Comparison of ENCODE assay signal across 27 mouse cellular contexts in the genomic region with DNA sequence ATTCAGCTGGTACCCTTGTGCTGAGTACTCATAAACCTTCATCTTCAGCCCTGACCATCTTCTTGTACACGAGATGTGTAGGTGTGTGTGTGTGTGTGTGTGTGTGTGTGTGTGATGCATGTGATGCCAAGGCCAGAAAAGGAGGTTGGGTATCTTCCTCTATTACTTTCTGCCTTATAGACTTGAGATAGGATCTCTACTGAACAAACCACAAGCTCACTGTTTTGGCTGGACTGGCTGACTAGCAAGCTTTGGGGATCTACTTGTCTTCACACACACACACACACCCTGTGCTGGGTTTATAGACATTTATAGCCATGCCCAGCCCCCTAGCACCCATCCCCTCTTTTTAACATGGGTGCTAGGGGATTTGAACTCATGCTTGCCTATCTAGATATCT.
DNase-seq lines count a peak whose midpoint lies in the region; ATAC-seq and TF ChIP-seq lines count a peak whose summit lies in the region.
"Had no signal": no experiment of that assay in that cellular context is flagged by ENCODE, and none has a peak within 500 bp of the region (broad histone marks: within the 10 kb centered on the region; RNA-seq: fewer than 3 reads in every experiment).

No protein-coding gene starts in this region.

- H3K27me3 ChIP-seq in midbrain, embryonic 10.5 days (ENCODE audit: low read depth, poor library complexity, severe bottlenecking): no peaks in the 10 kb centered on the region
- no peaks in the 10 kb centered on the region for H3K27me3 ChIP-seq in midbrain, embryonic 14.5 days (ENCODE audit: control insufficient read depth, insufficient read depth, low read length)
- no peaks in the 10 kb centered on the region for H3K27me3 ChIP-seq in MEL (ENCODE audit: control insufficient read depth in 1 of 2, insufficient read depth in 2 of 2, low read length in 2 of 2)
- no peaks in the 10 kb centered on the region for H3K27me3 ChIP-seq in myocyte (ENCODE audit: control insufficient read depth, insufficient read depth, insufficient read length)
- H3K27me3 ChIP-seq in hindbrain, postnatal 0 days (ENCODE audit: insufficient read depth, low read length): no peaks in the 10 kb centered on the region
- H3K27me3 ChIP-seq: embryonic facial prominence, embryonic 13.5 days; forebrain, embryonic 15.5 days; hindbrain, embryonic 12.5 days; hindbrain, embryonic 15.5 days had no signal

- no peak overlapping the region for H3K4me3 ChIP-seq in midbrain, embryonic 10.5 days
- H3K4me3 ChIP-seq in midbrain, embryonic 14.5 days (replicated peaks; ENCODE audit: low read depth, low read length): no peak overlapping the region
- no peak overlapping the region for H3K4me3 ChIP-seq in MEL (ENCODE audit: control insufficient read depth in 1 of 2, insufficient read depth in 1 of 2, low read depth in 2 of 2, low read length in 2 of 2)
- H3K4me3 ChIP-seq in myocyte: no peak overlapping the region
- H3K4me3 ChIP-seq in hindbrain, postnatal 0 days (ENCODE audit: low read length): no peak overlapping the region
- H3K4me3 ChIP-seq: embryonic facial prominence, embryonic 10.5 days; embryonic facial prominence, embryonic 13.5 days; erythroblast, embryonic 14.5 days; forebrain, embryonic 12.5 days; forebrain, embryonic 15.5 days; heart, adult 2 months; hindbrain, embryonic 12.5 days; hindbrain, embryonic 15.5 days had no signal

- no peaks in the 10 kb centered on the region for H3K9me3 ChIP-seq in midbrain, embryonic 10.5 days (replicated peaks)
- no peaks in the 10 kb centered on the region for H3K9me3 ChIP-seq in midbrain, embryonic 14.5 days (ENCODE audit: control insufficient read depth, low read length)
- H3K9me3 ChIP-seq in MEL (replicated peaks; ENCODE audit: insufficient read depth, low read length): no peaks in the 10 kb centered on the region
- no peaks in the 10 kb centered on the region for H3K9me3 ChIP-seq in hindbrain, postnatal 0 days (ENCODE audit: low read length)
- H3K9me3 ChIP-seq: embryonic facial prominence, embryonic 10.5 days; embryonic facial prominence, embryonic 13.5 days; forebrain, embryonic 12.5 days; forebrain, embryonic 15.5 days; hindbrain, embryonic 12.5 days; hindbrain, embryonic 15.5 days had no signal

- H3K9ac ChIP-seq in midbrain, embryonic 14.5 days (replicated peaks; ENCODE audit: low read length): no peak overlapping the region
- H3K9ac ChIP-seq in MEL (ENCODE audit: control insufficient read depth, low read depth, low read length, poor library complexity, severe bottlenecking): no peak overlapping the region
- H3K9ac ChIP-seq in hindbrain, postnatal 0 days (replicated peaks; ENCODE audit: low read length): no peak overlapping the region
- H3K9ac ChIP-seq: embryonic facial prominence, embryonic 13.5 days; forebrain, embryonic 12.5 days; forebrain, embryonic 15.5 days; hindbrain, embryonic 12.5 days; hindbrain, embryonic 15.5 days had no signal

- peak; percentile 21 to 23; a peak in 1 of 4 replicates for TF ChIP-seq EP300 in MEL (IDR thresholded peaks at IDR 0.05; ENCODE audit: low read depth in 1 of 2, low read length in 2 of 2)

- H3ac ChIP-seq in myocyte (ENCODE audit: control insufficient read depth, insufficient read length): no peak overlapping the region

- WGBS in midbrain, embryonic 10.5 days: 92% methylated on average over 1 of the region's 1 CpGs
- WGBS in midbrain, embryonic 14.5 days: 85% methylated on average over 1 of the region's 1 CpGs
- 94% methylated on average over 1 of the region's 1 CpGs for WGBS in hindbrain, postnatal 0 days

- no peak overlapping the region for H3K4me2 ChIP-seq in midbrain, embryonic 14.5 days (ENCODE audit: low read length)
- H3K4me2 ChIP-seq in myocyte (ENCODE audit: low read depth): peak overlapping the region; percentile 54
- no peak overlapping the region for H3K4me2 ChIP-seq in hindbrain, postnatal 0 days (ENCODE audit: low read depth, low read length)
- H3K4me2 ChIP-seq: embryonic facial prominence, embryonic 13.5 days; forebrain, embryonic 12.5 days; forebrain, embryonic 15.5 days; heart, embryonic 11.5 days; hindbrain, embryonic 12.5 days; hindbrain, embryonic 15.5 days had no signal

- no peak for TF ChIP-seq RAD21 in MEL (IDR thresholded peaks at IDR 0.05; ENCODE audit: low read depth, low read length)

- H3K79me2 ChIP-seq in MEL (ENCODE audit: control insufficient read depth, insufficient read depth, low read length, poor library complexity) (no peaks in the 10 kb centered on the region), myocyte (ENCODE audit: control insufficient read depth, insufficient read depth) (no peaks in the 10 kb centered on the region)

- no peak for DNase-seq in midbrain, embryonic 10.5 days (ENCODE audit: low spot score)
- DNase-seq in midbrain, embryonic 14.5 days: no peak
- DNase-seq in MEL (ENCODE audit: low read depth, low spot score): peak; percentile 53
- no peak for DNase-seq in hindbrain, postnatal 0 days (ENCODE audit: low spot score)
- DNase-seq in adrenal gland, adult 18-20 months (ENCODE audit: low spot score in 2 of 2): no peak
- DNase-seq in gastrocnemius, adult 8-10 months (ENCODE audit: low spot score in 2 of 2): no peak
- DNase-seq: adrenal gland, adult 2 months; adrenal gland, postnatal 14 days; cerebellum, adult 11 months; cerebellum, adult 2 months; cerebellum, adult 9-11 months; cerebellum, postnatal 25 days; embryo, embryonic 11 days; gastrocnemius, postnatal 10 days; gastrocnemius, postnatal 36 days; heart, adult 2 months had no signal

- no peak for TF ChIP-seq CTCF in MEL (IDR thresholded peaks at IDR 0.05 in 2 of 3, conservative IDR thresholded peaks at IDR 0.05 in 1 of 3; ENCODE audit: control insufficient read depth in 1 of 3, insufficient read depth in 1 of 3, low read depth in 2 of 3, low read length in 3 of 3, poor library complexity in 1 of 3, severe bottlenecking in 1 of 3)
- no peak for TF ChIP-seq CTCF in hindbrain, postnatal 0 days (IDR thresholded peaks at IDR 0.05; ENCODE audit: low read depth)

- TF ChIP-seq POLR2A in MEL (IDR thresholded peaks at IDR 0.05; ENCODE audit: control insufficient read depth in 1 of 2, insufficient read depth in 1 of 2, low read depth in 1 of 2, low read length in 2 of 2, poor library complexity in 1 of 2) (no peak), myocyte (IDR thresholded peaks at IDR 0.05; ENCODE audit: insufficient read length, low read depth) (no peak)

- 0 out of 2 replicates have a peak overlapping the region, but pooled peaks have one; percentile 5 for H3K27ac ChIP-seq in midbrain, embryonic 10.5 days (replicated peaks)
- no peak overlapping the region for H3K27ac ChIP-seq in midbrain, embryonic 14.5 days (replicated peaks; ENCODE audit: low read depth, low read length)
- peak overlapping the region; percentile 30; the same call in 1 of the 2 replicates for H3K27ac ChIP-seq in MEL (ENCODE audit: control insufficient read depth, low read depth, low read length)
- H3K27ac ChIP-seq in hindbrain, postnatal 0 days: no peak overlapping the region
- H3K27ac ChIP-seq: embryonic facial prominence, embryonic 13.5 days; forebrain, embryonic 12.5 days; forebrain, embryonic 15.5 days; heart, adult 2 months; hindbrain, embryonic 12.5 days; hindbrain, embryonic 15.5 days had no signal

- H3K36me3 ChIP-seq in midbrain, embryonic 10.5 days: no peaks in the 10 kb centered on the region
- H3K36me3 ChIP-seq in midbrain, embryonic 14.5 days (ENCODE audit: control insufficient read depth, insufficient read depth, low read length): no peaks in the 10 kb centered on the region
- H3K36me3 ChIP-seq in MEL (ENCODE audit: control insufficient read depth in 1 of 2, insufficient read depth in 2 of 2, low read length in 2 of 2) (peaks cover 0 to 7% of the 10 kb centered on the region in 2 experiments; a peak in 2 of 4 replicates), myocyte (ENCODE audit: control insufficient read depth, insufficient read depth) (no peaks in the 10 kb centered on the region)
- no peaks in the 10 kb centered on the region for H3K36me3 ChIP-seq in hindbrain, postnatal 0 days (ENCODE audit: insufficient read depth, low read length)
- H3K36me3 ChIP-seq: embryonic facial prominence, embryonic 10.5 days; embryonic facial prominence, embryonic 13.5 days; forebrain, embryonic 12.5 days; forebrain, embryonic 15.5 days; hindbrain, embryonic 12.5 days; hindbrain, embryonic 15.5 days had no signal

- peaks cover 38% of the 10 kb centered on the region for H3K4me1 ChIP-seq in midbrain, embryonic 10.5 days
- H3K4me1 ChIP-seq in midbrain, embryonic 14.5 days (ENCODE audit: control insufficient read depth, insufficient read depth, low read length): peaks cover 12% of the 10 kb centered on the region; the same call in 1 of the 2 replicates
- H3K4me1 ChIP-seq in MEL (ENCODE audit: control insufficient read depth in 1 of 2, insufficient read depth in 2 of 2, low read length in 2 of 2): peaks cover 13 to 20% of the 10 kb centered on the region in 2 experiments
- H3K4me1 ChIP-seq in hindbrain, postnatal 0 days (ENCODE audit: insufficient read depth, low read length): peaks cover 6% of the 10 kb centered on the region; the same call in 1 of the 2 replicates

- no peak for ATAC-seq in midbrain, embryonic 14.5 days (ENCODE audit: low FRiP score, low TSS enrichment)
- peak; percentile 10 for ATAC-seq in inflammation-experienced regulatory T-cells, adult 6 months
- no peak for ATAC-seq in hindbrain, postnatal 0 days
- ATAC-seq: CD4-positive, CD25-positive, alpha-beta regulatory T cell, adult 4 months; forebrain, embryonic 15.5 days had no signal

TF ChIP-seq in MEL, 35 proteins besides CTCF, POLR2A, EP300 and RAD21:
- no peak for TF ChIP-seq MAZ (IDR thresholded peaks at IDR 0.05; ENCODE audit: low read depth, low read length)
- no peak for TF ChIP-seq HCFC1 (IDR thresholded peaks at IDR 0.05; ENCODE audit: low read depth, low read length)
- TF ChIP-seq SIN3A (IDR thresholded peaks at IDR 0.05; ENCODE audit: low read length): 0 out of 2 replicates have a peak, but pooled peaks have one; percentile 12
- TF ChIP-seq GATA1 (IDR thresholded peaks at IDR 0.05; ENCODE audit: low read depth, low read length): peak; percentile 20; the same call in 1 of the 2 replicates
- no peak for TF ChIP-seq SMC3 (IDR thresholded peaks at IDR 0.05; ENCODE audit: low read depth, low read length)
- peak; percentile 32; the same call in 1 of the 2 replicates for TF ChIP-seq ETS1 (IDR thresholded peaks at IDR 0.05; ENCODE audit: low read depth, low read length)

TF ChIP-seq in myocyte, 11 proteins besides CTCF, POLR2A, EP300 and RAD21:
- TF ChIP-seq MAX (IDR thresholded peaks at IDR 0.05; ENCODE audit: low read depth) (no peak), E2F4 (IDR thresholded peaks at IDR 0.05; ENCODE audit: insufficient read depth) (no peak), POLR2AphosphoS2 (IDR thresholded peaks at IDR 0.05; ENCODE audit: insufficient read length, low read depth) (no peak), SRF (IDR thresholded peaks at IDR 0.05; ENCODE audit: control insufficient read depth, insufficient read length, low read depth) (no peak), MYOD1 (IDR thresholded peaks at IDR 0.05; ENCODE audit: control insufficient read depth in 1 of 3, insufficient read length in 2 of 3, low read depth in 2 of 3) (no peak)

Comparison
In these comparisons a context has a peak if more than half of its experiments do, and no peak if none do; other contexts are left out.
1. H3K27ac ChIP-seq: peak in midbrain, embryonic 10.5 days (single experiment) and MEL (single experiment); none in midbrain, embryonic 14.5 days (single experiment) and hindbrain, postnatal 0 days (single experiment).